Mouse (Mus musculus): ENCODE measurements around the gene Fgd6. TPM values are rescaled to one million over a fixed set of nuclear protein-coding genes. Genes with fewer than 3 reads are reported as not detected.

Gene Fgd6
- total RNA-seq (2021) = 1 to 10 TPM; 5.6 to 6.3 TPM

DNA sequence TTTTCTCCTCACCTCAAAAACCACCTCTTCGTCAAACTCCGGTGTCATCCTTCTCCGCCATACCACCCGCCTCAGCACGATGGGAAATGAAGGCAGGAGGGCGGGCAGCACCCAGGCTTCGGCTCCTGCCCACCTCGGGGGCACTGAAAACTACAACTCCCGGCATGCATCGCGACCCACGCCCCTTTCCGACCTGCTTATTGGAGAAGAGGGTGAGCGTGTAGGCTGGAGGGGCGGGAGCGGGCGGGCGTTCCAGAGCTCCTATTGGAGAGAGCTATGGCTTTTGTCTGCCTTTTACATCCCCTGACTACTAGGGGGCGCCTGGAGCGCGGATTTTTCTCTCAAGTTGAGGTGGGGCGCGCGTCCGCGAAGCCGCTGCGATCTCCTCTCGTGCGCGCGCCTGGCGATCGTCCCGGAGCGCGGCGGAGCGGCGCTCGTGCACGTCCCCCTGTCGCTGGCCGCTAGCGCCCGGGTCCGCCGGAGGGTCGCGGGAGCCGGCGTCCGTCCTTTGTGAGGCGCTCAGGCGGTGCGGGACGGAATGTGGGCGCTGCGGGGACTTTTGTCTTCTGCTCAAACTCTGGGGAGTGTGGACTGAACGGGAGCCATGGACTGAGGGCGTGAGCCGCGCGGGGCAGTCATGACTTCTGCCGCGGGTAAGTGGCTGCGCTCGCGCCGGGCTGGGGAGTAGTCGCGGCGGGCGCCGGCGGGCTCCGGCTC is at the start of gene Fgd6, which contains the start of gene Vezt:
Gene Fgd6 (plus strand): TSS at position 344 of the 717 bp plus-strand sequence.
Gene Vezt (minus strand): TSS at position 160 of the 717 bp plus-strand sequence.
- intact Hi-C loops (cut with DNase I) = loop anchor here (1.0 kb wide), 1 partner anchor 80 kb away; no protein-coding TSS in a partner anchor

DNA sequence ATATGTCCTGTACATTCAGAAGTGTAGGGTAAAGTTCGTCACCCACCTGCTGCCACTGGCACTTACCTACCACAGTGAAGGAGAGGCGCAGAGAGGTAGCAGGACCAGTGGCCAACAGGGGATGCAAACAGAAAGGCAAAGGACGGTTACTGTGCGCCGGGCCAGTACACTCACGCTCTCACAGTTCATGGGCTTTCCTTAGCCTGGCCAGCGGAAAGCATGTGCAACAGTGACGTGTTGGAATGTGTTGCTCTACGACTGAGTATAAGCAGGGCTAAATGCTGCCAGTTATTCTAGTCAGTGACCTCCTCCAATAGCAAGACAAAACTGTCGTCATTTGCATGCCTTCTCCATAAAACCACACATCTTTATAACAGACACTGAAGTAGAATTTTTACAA is 41.7 kb upstream of the Fgd6 start:
- intact Hi-C loops (cut with DNase I) = no loop called here
- no peak for DNase-seq (ENCODE audit: low spot score)

More for the DNA sequence above, at the start of gene Fgd6, which contains the start of gene Vezt:
- peak; percentile 98 for DNase-seq (ENCODE audit: low spot score)

- no peak for DNase-seq (ENCODE audit: low spot score)
- intact Hi-C loops (cut with DNase I) = no loop called here
Measured at GRCm38 (mm10) chr10:93995100-93995499, 40.7 kb upstream of the Fgd6 start.

DNA sequence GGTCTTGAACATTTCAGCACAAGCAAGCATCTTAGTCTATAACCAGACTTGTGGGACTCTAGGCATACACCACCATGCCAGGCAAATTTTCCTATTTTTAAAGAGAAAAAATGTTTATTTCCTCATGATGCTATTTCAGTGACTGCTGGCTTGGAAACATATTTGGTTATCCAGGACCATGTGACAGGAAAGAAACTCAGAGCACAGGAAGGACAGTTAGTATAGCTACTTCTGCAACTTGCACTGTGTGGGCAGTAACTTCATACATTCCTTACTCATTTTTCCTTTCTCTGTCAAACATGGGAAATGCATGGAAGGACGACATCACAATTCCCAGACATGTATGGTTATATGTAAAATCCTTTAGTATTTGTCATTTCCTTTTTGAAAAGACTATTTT is 36.4 kb upstream of the Fgd6 start:
- intact Hi-C loops (cut with DNase I) = no loop called here
- DNase-seq (ENCODE audit: low spot score) = no peak

- intact Hi-C loops (cut with DNase I) = no loop called here
- no peak for DNase-seq (ENCODE audit: low spot score)
Measured at GRCm38 (mm10) chr10:94000223-94000622, 35.6 kb upstream of the Fgd6 start.

GRCm38 (mm10) chr10:94008356-94008755 is 27.4 kb upstream of the Fgd6 start:
- intact Hi-C loops (cut with DNase I) = no loop called here
- no peak for DNase-seq (ENCODE audit: low spot score)

GRCm38 (mm10) chr10:94009991-94010679 is 25.7 kb upstream of the Fgd6 start:
- intact Hi-C loops (cut with DNase I) = no loop called here
- no peak for DNase-seq (ENCODE audit: low spot score)

DNA sequence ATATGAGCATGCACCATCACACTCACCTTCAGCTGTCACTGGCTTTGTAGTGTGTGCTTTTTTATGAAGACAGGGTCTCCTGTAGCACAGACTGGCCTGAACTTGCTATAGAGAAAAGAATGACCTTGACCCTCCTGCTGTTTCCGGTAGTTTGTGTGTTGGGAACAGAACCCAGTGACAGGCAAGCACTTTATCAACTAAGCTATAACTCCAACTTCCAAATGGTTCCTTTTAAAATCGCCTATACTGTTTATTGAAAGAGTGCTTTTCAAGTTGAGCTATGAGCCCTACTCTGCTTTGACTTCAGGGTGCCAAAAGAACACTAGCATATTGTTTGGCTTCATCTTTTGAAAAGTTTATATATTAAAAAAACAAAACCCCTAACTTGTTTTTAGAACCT is 24.8 kb upstream of the Fgd6 start:
- no peak for DNase-seq (ENCODE audit: low spot score)
- intact Hi-C loops (cut with DNase I) = no loop called here

- DNase-seq (ENCODE audit: low spot score) = no peak
- intact Hi-C loops (cut with DNase I) = loop anchor here (1.0 kb wide), 1 partner anchor 102 kb away; no protein-coding TSS in a partner anchor
Measured at GRCm38 (mm10) chr10:94013196-94013595, 22.6 kb upstream of the Fgd6 start.

DNA sequence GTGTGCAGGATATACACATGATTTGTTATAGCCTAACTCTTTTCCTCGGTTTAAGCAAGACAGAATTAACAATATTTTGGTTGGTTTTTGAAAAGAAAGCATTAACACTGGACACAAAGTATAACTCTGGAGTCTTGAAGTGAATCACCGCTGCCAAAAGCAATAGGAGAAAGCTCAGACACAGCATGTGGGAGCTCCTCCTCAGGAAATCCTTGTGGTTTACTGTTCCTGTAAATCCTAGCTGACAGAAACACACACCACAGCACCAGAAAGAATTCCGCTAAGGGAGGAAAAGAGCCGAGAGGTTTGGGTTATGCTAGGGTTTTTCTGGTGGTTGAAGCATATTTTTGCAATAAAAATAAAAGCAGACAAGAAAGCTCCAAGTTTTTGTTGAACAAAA is 21.6 kb upstream of the Fgd6 start:
- intact Hi-C loops (cut with DNase I) = no loop called here
- DNase-seq (ENCODE audit: low spot score) = no peak

GRCm38 (mm10) chr10:94017455-94017854 is 18.3 kb upstream of the Fgd6 start:
- intact Hi-C loops (cut with DNase I) = no loop called here

DNA sequence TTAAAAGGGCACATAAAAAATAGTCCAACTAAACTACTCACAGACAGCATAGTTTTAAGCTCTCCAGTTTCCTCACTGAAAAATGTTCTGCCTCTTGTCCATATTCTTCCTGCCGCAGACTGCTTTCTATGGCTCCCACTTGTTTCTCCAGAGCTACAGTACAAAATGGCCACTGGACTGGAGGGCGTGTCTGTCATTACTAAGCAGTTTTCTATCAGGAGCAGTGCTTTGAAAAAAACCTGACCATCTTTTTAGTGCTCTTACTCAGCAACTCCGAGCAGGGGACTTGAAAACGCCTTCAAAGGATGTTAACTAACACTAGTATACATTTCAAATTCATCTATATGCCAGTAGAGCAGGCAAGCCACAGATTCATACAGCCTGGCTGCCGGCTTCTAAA is 15.2 kb upstream of the Fgd6 start:
- intact Hi-C loops (cut with DNase I) = no loop called here
- no peak for DNase-seq (ENCODE audit: low spot score)

More at GRCm38 (mm10) chr10:94017455-94017854, 18.3 kb upstream of the Fgd6 start:
- DNase-seq (ENCODE audit: low spot score) = no peak

- intact Hi-C loops (cut with DNase I) = no loop called here
Measured at GRCm38 (mm10) chr10:94021059-94021458, 14.7 kb upstream of the Fgd6 start.

DNA sequence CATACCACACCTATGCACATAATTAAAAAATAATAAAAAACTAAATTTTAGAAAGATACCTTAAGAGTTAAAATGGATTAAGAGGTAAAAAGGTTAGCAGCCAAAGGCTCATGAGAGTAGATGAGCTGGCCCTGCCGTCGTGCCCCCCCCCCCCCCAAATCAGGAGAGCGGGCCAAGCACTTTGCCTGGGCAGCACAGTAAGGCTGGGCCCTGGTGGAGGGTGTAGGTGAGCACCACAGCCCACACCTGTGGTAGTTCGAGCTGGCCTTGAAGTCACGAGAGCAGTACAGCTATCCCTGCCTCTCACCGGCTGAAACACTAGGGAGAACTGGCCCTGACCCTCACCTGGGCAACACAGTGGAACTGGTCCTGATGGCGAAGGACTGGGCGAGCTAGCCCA is 10.7 kb upstream of the Fgd6 start:
- DNase-seq (ENCODE audit: low spot score) = no peak
- intact Hi-C loops (cut with DNase I) = no loop called here

More at GRCm38 (mm10) chr10:94021059-94021458, 14.7 kb upstream of the Fgd6 start:
- DNase-seq (ENCODE audit: low spot score) = no peak

DNA sequence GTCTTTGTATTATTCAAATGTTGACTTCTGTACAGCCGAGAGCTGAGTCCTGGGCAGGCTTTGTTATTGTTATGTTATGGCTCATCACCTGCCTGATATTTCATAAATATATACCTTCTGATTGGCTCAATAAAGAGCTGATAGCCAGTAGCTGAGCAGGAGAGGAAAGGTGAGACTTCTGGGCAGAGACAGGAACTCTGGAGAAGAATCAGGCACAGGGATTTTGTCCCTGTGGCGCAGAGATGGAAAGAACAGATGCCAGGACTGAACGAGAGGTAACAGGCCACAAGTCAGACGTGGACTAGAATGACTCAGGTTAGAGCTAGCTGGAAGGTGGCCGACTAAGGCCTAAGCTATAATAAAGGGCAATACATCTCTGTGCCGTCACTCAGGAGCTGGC is 7.3 kb upstream of the Fgd6 start:
- intact Hi-C loops (cut with DNase I) = no loop called here
- DNase-seq (ENCODE audit: low spot score) = no peak

GRCm38 (mm10) chr10:94031164-94031563 is 4.6 kb upstream of the Fgd6 start:
- DNase-seq (ENCODE audit: low spot score) = no peak
- intact Hi-C loops (cut with DNase I) = no loop called here

DNA sequence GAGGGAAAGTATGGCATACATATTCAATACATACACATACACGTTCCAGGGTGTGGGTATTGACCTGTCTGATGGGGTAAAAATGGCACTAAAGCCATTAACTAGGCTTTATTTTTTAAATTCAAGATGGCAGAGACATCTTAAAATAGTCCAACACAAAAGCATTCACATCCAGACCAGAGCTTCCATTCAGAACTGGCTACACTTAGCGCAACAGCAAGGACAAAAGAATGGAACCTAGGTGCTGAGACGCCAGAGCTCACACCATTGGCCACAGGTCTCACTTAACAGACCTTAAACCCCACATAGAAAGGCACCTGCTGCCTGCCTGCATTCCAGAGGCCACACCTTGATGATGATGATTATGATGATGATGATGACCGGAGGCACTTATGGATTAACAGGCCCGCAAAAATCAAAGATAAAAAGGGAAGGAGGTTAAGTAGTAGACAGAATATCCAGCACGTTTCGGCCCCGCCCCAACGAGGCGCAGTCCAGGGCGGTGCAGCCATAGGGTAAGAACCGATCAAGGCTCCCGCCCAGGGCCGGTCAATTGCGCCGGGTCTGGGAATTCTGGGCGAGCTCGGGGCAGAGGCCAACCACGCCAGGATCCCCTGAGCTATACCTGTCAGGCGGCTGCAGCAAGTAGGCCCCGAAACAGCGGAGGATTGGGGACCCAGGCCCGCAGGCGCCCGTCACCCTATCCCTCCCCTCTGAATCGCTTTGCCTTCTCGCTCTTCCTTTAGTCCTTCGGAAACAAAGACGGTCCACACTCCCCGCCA is 734 bp upstream of the Fgd6 start:
- intact Hi-C loops (cut with DNase I) = loop anchor here (1.0 kb wide), 1 partner anchor 81 kb away; no protein-coding TSS in a partner anchor
- DNase-seq (ENCODE audit: low spot score) = no peak

- no peak for DNase-seq (ENCODE audit: low spot score)
- intact Hi-C loops (cut with DNase I) = no loop called here
Measured at GRCm38 (mm10) chr10:94036375-94036758, 566 bp downstream of the Fgd6 start.

- intact Hi-C loops (cut with DNase I) = no loop called here
Measured at GRCm38 (mm10) chr10:94037196-94037595, 1.4 kb downstream of the Fgd6 start.

GRCm38 (mm10) chr10:94037596-94037995 is 1.8 kb downstream of the Fgd6 start:
- intact Hi-C loops (cut with DNase I) = no loop called here
- DNase-seq (ENCODE audit: low spot score) = no peak

More at GRCm38 (mm10) chr10:94037196-94037595, 1.4 kb downstream of the Fgd6 start:
- DNase-seq (ENCODE audit: low spot score) = no peak

Measured in heart, postnatal 25 days (tissue).